Mouse (Mus musculus) hindbrain, postnatal 0 days (tissue): ENCODE data around the gene Slc35d2. TPM values are rescaled to one million over a fixed set of nuclear protein-coding genes. Genes with fewer than 3 reads are reported as not detected.

Source experiments
- ATAC-seq: fragments of 200-750 bp; cut with Nextera tagmentation; 2 replicates; pipeline ENCODE4 v1.8.0; 2017; ENCODE audit warnings: mild to moderate bottlenecking, moderate TSS enrichment, moderate library complexity
- DNase-seq: peaks from one replicate; pipeline ENCODE4 v3.0.0-alpha.2; 2015; ENCODE audit warnings: low spot score
- H3K27ac ChIP-seq: fragments of 300-500 bp; sonication (generic); 2 replicates; pipeline ENCODE4 v1.5.1; 2014; ENCODE audit warnings: mild to moderate bottlenecking
- H3K27me3 ChIP-seq: fragments of 300-500 bp; sonication (generic); 2 replicates; pipeline ENCODE4 v1.6.1; 2014; ENCODE audit warnings: low read length, mixed read lengths; ENCODE audit not compliant: insufficient read depth
- H3K36me3 ChIP-seq: fragments of 300-500 bp; sonication (generic); 2 replicates; pipeline ENCODE4 v1.6.1; 2014; ENCODE audit warnings: low read length, mixed read lengths; ENCODE audit not compliant: insufficient read depth
- H3K4me1 ChIP-seq: fragments of 300-500 bp; sonication (generic); 2 replicates; pipeline ENCODE4 v1.6.1; 2014; ENCODE audit warnings: antibody characterized with exemption, low read length, mixed read lengths; ENCODE audit not compliant: insufficient read depth
- H3K4me2 ChIP-seq: fragments of 300-500 bp; sonication (generic); 2 replicates; pipeline ENCODE4 v1.6.1; 2014; ENCODE audit warnings: low read depth, mild to moderate bottlenecking, low read length, moderate library complexity, mixed read lengths
- H3K4me3 ChIP-seq: fragments of 300-500 bp; sonication (generic); 2 replicates; pipeline ENCODE4 v1.5.1; 2014; ENCODE audit warnings: low read length
- H3K9ac ChIP-seq: fragments of 300-500 bp; sonication (generic); replicated peaks from 2 replicates; pipeline ENCODE4 v1.6.1; 2014; ENCODE audit warnings: mild to moderate bottlenecking, low read length, moderate library complexity, mixed read lengths
- H3K9me3 ChIP-seq: fragments of 300-500 bp; sonication (generic); 2 replicates; pipeline ENCODE4 v1.6.1; 2016; ENCODE audit warnings: low read length, mixed read lengths
- CTCF ChIP-seq: IDR thresholded peaks from 2 replicates; pipeline ENCODE4 v1.5.1; 2016; ENCODE audit warnings: antibody characterized with exemption, control low read depth, low read depth
- WGBS: fragments of 180-500 bp; shearing (Covaris S2); extraction: QIAGEN DNeasy Blood & Tissue Kit; methylation state at CpG from one replicate; pipeline ENCODE4 v1.1.7; 2014; 5-methylcytosine and 5-hydroxymethylcytosine counted together
- polyA plus RNA-seq: library from polyadenylated mRNA; unstranded; fragments of >200 nt; fragmentation: Nextera tagmentation; extraction: Ambion mirVana; gene quantifications from 2 replicates; pipeline ENCODE4 v1.2.1, GENCODE M21; 2015
- total RNA-seq: library from RNA; depleted of rRNA; stranded (reverse); fragments of >200 nt; gene quantifications from 2 replicates; pipeline ENCODE4 v1.2.3, GENCODE M21; 2014

Slc35d2 gene
- total and polyA plus RNA-seq, 2 experiments from 2014 or later, result 0.89 to 1.5 TPM

DNA sequence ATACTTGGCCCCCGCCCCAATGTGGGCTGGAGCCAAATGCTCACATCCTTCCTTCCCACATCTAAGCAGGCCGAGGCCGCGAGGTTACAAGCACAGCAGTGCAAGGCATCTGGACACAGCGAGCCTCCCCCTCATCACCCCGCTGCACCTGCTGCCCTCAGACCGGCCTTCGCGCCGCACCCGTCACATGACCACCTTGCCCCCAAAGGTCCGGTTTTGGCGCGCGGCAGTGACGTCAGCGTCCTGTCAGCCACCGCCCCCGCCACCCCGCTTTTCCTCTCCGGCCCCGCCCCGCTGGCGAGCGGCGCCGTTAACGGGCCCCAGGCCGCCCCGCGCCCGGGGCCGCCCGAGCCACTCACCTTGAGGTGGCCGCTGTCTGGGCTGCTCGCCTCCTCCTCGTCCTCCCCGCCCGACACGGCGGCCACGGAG lies 23.1 kb upstream of the Slc35d2 start:
- Histone ChIP-seq H3K27me3 (no peaks in the 10 kb centered on the region), H3K4me2 (peak overlapping the region; percentile 69), H3K36me3 (no peaks in the 10 kb centered on the region), H3K4me1 (no peaks in the 10 kb centered on the region), H3K4me3 (peak overlapping the region; percentile 88), H3K9ac (peak overlapping the region; percentile 62), H3K27ac (peak overlapping the region; percentile 77), H3K9me3 (no peaks in the 10 kb centered on the region)
- TF ChIP-seq CTCF, result no peak
- 1% methylated on average over 42 of the region's 42 CpGs for WGBS
- DNase-seq (peak; percentile 89), ATAC-seq (peak; percentile 45)

DNA sequence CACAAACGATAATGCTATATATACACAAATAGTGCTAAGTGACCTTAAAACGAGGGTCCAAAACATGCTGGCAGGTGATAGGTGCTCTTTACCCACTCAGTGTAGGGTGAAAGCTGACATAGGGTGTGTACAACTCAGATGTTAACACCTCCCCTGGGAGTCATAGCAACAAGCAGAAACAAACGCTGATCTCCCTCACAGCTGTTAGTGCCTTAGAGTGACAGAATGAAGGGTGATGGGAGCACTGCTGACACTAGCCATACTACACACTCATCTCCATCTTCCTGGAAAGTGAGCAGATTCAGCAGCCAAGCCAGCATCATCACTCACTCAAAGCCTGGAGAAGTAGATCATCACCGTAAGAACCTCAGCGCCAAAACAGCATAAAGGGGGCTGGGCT lies 21.0 kb upstream of the Slc35d2 start:
- WGBS, result 73% methylated on average over 5 of the region's 5 CpGs
- Histone ChIP-seq H3K36me3 (no peaks in the 10 kb centered on the region), H3K4me1 (no peaks in the 10 kb centered on the region), H3K4me3 (no peak overlapping the region), H3K9me3 (no peaks in the 10 kb centered on the region), H3K27ac (no peak overlapping the region), H3K9ac (no peak overlapping the region), H3K27me3 (no peaks in the 10 kb centered on the region), H3K4me2 (no peak overlapping the region)
- TF ChIP-seq CTCF, result no peak
- ATAC-seq (no peak), DNase-seq (no peak)

DNA sequence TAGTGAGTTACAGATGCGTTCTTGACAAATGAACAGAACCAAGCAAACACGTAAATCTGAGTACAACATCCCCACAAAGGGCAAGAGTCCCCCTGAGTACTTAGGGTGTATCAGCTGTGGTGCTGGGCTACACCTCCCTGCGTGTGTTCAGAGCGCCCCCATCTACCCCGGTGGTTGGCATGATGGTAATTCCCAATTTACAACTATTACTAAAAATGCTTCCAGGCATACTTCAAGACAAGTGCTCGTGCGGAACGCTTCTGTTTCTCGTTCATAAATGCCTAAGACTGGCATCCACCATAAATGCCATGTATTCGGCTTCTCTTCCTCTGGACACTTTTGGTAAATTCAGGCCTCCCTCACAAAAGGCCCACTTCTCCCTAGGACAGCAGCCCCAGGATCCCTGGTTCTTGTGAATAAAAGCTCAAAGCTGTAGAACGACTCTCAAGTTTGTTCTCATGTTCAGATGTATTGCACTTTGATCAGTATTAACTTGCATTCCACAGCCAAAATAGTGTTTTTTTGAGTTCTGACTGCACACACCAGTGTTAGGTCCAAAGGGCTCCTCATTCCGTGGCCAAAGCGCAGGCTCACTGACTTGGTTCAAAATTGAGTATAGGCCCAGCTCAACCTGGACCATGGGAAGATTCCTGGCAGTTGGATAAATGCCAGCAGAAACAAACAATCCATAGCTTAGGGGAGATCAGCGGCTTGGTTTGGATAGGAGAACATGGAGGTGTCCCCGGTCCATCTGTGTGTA lies 628 bp upstream of the Slc35d2 start:
- H3K4me2 ChIP-seq, result peak overlapping the region; percentile 98
- peak overlapping the region; percentile 55 for H3K4me3 ChIP-seq
- no peaks in the 10 kb centered on the region for H3K36me3 ChIP-seq
- DNase-seq, result peak; percentile 49
- 0 out of 2 replicates have a peak, but pooled peaks cover 5% of the 10 kb centered on the region for H3K4me1 ChIP-seq
- H3K27ac ChIP-seq, result no peak overlapping the region
- no peaks in the 10 kb centered on the region for H3K27me3 ChIP-seq
- ATAC-seq, result peak; percentile 70
- H3K9me3 ChIP-seq, result no peaks in the 10 kb centered on the region
- WGBS, result 41% methylated on average over 15 of the region's 15 CpGs
- peak; percentile 50 for TF ChIP-seq CTCF
- H3K9ac ChIP-seq, result peak overlapping the region; percentile 55

DNA sequence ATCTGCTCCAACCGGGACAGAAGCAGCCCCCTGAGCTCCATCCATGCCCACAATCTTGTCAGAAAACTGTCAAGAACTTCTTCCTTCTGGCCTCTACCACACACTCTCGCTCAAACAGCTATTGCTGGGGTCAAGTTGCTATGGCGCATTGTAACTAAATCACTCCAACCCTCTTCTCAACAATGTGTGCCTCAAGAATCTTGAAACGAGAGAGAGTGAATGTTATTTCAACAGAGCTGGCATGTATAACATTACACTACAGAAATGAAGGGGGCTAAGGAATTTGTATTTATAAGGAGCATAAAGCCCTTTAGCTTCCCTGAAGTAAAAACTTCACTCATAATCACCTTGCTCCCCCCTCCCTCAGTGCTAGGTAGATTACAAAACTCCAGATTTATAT lies 2.9 kb downstream of the Slc35d2 start:
- Histone ChIP-seq H3K36me3 (no peaks in the 10 kb centered on the region), H3K4me3 (no peak overlapping the region), H3K27ac (no peak overlapping the region), H3K4me1 (0 out of 2 replicates have a peak, but pooled peaks cover 5% of the 10 kb centered on the region), H3K27me3 (no peaks in the 10 kb centered on the region), H3K9me3 (no peaks in the 10 kb centered on the region), H3K4me2 (no peak overlapping the region), H3K9ac (no peak overlapping the region)
- WGBS, result 55% methylated on average over 4 of the region's 4 CpGs
- DNase-seq, result no peak
- no peak for TF ChIP-seq CTCF
- no peak for ATAC-seq

DNA sequence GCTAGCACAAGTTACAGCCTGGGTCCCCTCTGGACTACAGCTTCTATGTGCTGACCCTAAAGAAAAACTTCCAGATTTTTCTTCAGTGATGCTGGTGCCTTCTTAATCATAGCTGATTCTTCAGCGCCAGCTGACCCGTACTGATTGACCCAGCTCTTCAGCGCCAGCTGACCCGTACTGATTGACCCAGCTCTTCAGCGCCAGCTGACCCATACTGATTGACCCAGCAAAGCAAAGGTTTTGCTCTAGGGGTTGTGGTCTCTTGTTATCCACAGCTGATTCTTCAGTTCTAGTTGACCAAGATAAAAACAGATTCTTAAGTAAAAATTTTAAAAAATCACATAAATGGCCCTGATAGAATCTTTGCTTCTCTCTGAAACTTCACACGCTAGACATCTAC lies 4.3 kb downstream of the Slc35d2 start:
- DNase-seq (no peak), ATAC-seq (no peak)
- H3K27ac ChIP-seq, result no peak overlapping the region
- H3K9ac ChIP-seq, result no peak overlapping the region
- no peak overlapping the region for H3K4me3 ChIP-seq
- WGBS, result 82% methylated on average over 6 of the region's 6 CpGs
- H3K4me1 ChIP-seq, result 0 out of 2 replicates have a peak, but pooled peaks cover 5% of the 10 kb centered on the region
- no peaks in the 10 kb centered on the region for H3K9me3 ChIP-seq
- H3K36me3 ChIP-seq, result no peaks in the 10 kb centered on the region
- TF ChIP-seq CTCF, result no peak
- no peak overlapping the region for H3K4me2 ChIP-seq
- H3K27me3 ChIP-seq, result no peaks in the 10 kb centered on the region

DNA sequence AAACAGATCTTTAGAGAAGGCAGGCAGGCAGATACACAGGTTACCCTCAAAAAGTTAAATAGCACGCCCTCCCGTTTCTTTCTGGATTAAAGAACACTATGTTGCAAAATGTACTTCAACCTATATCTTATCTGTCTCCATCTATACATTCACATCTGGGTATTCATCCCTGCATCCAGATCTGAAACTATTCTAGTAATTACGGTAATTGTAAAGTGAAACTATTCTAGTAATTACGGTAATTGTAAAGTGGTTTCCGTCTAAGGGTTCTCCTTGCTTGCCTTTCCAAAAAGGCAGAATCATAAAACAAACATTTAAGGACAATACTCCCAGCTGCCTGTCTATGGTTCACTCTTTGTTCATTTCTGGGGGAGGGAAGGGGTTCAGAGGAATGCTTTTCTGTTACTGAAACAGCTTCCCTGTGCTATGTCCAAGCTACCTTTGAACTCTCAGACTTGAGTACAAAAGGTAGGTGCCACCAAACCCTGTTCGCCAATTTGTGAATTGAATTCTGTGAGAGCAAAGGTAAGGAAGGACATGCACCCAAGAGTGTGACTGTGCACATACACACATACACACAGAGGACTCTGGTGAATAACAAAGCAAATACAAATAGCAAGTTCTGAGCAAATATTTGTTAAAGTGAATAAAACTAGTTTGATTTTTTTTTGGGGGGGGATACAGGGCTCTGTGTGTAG lies 5.5 kb downstream of the Slc35d2 start:
- H3K4me2 ChIP-seq, result no peak overlapping the region
- no peak overlapping the region for H3K4me3 ChIP-seq
- no peak for TF ChIP-seq CTCF
- ATAC-seq (no peak), DNase-seq (no peak)
- H3K9ac ChIP-seq, result no peak overlapping the region
- H3K9me3 ChIP-seq, result no peaks in the 10 kb centered on the region
- H3K36me3 ChIP-seq, result no peaks in the 10 kb centered on the region
- 37% methylated on average over 6 of the region's 6 CpGs for WGBS
- no peak overlapping the region for H3K27ac ChIP-seq
- H3K4me1 ChIP-seq, result no peaks in the 10 kb centered on the region
- H3K27me3 ChIP-seq, result no peaks in the 10 kb centered on the region

DNA sequence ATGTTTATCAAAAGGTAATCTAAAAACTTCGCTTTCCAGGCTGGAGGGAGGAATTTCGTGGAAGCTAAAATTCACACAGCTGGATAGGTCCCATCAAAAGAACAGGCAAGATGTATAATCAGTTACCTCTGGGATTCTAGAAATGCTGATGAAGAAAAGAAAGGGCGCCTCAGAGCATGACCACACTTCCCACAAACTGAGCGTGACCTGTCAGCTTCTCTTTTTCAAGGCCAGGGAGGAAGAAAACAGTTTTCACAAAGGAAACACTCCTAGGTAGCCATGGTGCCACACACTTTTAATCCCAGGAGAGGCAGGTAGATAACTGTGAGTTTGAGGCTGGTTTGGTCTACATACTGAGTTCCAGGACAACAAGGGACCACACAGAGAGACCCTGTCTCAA lies 8.4 kb downstream of the Slc35d2 start:
- no peaks in the 10 kb centered on the region for H3K9me3 ChIP-seq
- no peak for TF ChIP-seq CTCF
- no peak overlapping the region for H3K4me2 ChIP-seq
- 53% methylated on average over 4 of the region's 4 CpGs for WGBS
- ATAC-seq (no peak), DNase-seq (no peak)
- no peaks in the 10 kb centered on the region for H3K36me3 ChIP-seq
- H3K9ac ChIP-seq, result no peak overlapping the region
- no peaks in the 10 kb centered on the region for H3K4me1 ChIP-seq
- H3K27me3 ChIP-seq, result no peaks in the 10 kb centered on the region
- H3K4me3 ChIP-seq, result no peak overlapping the region
- H3K27ac ChIP-seq, result no peak overlapping the region
